Mouse (Mus musculus) adrenal gland, postnatal 10 days (tissue): Measurements from ENCODE around the gene Cbln3. TPM values are rescaled to one million over a fixed set of nuclear protein-coding genes. Genes with fewer than 3 reads are reported as not detected.

ENCODE experiments used
- DNase-seq: peaks from one replicate; pipeline ENCODE4 v3.0.0; 2021; ENCODE audit warnings: mixed read lengths
- long read RNA-seq, 2 experiments: library from polyadenylated mRNA; stranded (forward); transcript quantifications; one replicate each; pipeline ENCODE4 v2.0.0; 2021
- total RNA-seq, 2 experiments: library from RNA; stranded (reverse); gene quantifications; 2 replicates each; pipeline ENCODE4 v1.2.3; 2021

Gene Cbln3
- total RNA-seq, result under 1 TPM; 0.15 to 0.48 TPM
- long read RNA-seq, experiment 1, partial matches to known transcripts, result 0 of 1 reads
- long read RNA-seq, experiment 1, other reads (novel, unspliced or antisense), result 1 of 1 reads
- long read RNA-seq, experiment 2, partial matches to known transcripts, result 0 of 1 reads
- long read RNA-seq, experiment 2, other reads (novel, unspliced or antisense), result 1 of 1 reads

DNA sequence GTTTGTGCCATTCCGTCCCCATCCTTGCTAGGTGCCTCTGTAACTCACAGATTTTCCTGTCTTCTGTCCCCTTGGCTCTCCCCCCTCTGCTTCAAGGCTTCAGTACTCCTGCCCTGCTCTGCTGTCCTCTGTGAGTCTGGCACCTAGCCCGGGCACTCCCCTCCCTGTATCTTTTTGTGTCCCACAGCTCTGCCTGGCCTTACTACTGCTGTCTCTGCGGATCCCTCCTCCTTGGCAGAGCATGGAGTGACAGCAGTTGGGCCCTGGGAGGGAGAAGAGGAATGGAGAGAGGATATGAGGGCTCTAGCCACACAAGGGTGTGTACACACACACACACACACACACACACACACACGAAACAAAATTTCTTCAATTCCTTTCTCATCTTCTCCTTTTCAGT, at the start of gene Cbln3:
Gene Cbln3, minus strand, starts transcription at position 227 of the 400 bp plus-strand sequence.
- DNase-seq, result peak; percentile 86

DNA sequence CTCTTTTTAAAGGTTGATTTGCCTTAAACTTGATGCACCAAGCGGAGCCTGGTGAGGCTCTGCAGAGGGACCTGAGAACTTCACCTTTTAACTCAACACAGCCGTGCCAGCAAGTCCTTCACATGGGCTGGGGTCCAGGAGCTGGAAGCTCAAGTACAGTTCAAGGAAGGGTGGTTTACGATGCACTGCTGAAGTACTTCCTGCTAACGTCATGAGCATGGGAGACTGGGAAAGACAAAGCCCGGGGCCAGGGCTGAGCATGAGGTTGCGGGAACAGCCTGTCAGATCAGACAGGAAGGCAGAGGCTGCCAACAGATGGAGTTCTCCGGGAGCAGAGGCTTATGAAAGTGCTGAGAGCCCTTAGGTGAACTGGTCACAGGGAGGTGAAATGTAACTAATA, 49.4 kb upstream of the Cbln3 start:
- peak; percentile 33 for DNase-seq

- DNase-seq, result no peak
Observed at GRCm38 (mm10) chr14:55929263-55929997, 45.2 kb upstream of the Cbln3 start.

DNA sequence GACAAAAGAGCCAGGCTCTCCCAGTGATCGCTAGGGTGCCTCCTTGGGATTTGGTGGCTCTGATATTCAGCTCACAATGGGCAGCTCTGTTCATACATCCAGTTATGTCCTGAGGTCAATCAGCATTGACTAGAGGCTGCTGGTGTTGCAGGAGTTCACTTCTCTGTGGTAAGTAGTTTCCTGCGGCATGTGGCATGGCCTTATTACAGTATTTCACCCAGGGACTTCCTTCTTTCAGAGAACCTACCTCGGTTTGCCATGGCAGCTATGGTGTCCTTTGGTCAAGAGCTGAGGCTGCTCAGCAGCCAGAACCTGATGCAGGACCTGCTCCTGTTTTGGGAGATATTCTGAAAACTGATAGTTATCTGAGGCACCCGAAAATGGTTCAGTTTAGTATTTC, 42.7 kb upstream of the Cbln3 start:
- DNase-seq, result no peak

DNA sequence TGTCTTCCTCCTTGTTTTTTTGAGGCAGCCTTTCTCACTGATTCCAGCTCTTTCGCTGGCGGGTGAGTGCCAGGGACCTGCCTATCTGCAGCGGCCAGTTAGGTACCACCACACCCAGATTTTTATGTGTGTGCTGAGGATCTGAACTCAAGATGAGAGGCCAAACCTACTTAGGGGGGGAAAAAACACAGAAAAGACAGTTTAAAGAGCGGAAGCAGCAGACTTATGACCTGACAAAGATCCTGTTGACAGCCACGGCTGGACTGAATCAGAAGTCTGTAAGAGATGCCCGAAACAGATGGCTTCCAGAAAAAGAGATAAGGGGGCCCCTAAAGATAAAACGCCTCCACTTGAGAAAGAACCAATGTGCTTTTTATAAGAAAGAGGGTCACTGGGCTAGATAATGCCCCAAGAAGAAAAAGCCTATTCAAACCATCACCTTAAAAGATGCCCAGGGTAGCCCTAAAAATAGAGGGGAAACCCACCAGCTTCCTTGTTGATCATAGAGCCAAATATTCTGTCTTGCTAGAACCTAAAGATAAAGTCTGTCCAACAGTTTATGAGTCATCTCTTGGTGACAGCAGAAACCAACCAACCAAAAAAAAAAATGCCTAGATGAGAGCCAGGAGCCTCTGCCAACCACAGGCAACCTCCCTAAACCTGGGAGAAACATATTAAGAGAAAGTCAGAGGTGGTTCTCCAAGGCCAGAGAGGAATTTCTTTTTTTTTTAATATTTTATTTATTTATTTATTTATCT, 38.5 kb upstream of the Cbln3 start:
- DNase-seq, result no peak

GRCm38 (mm10) chr14:55918240-55919082, 34.3 kb upstream of the Cbln3 start:
- peak; percentile 81 for DNase-seq

DNA sequence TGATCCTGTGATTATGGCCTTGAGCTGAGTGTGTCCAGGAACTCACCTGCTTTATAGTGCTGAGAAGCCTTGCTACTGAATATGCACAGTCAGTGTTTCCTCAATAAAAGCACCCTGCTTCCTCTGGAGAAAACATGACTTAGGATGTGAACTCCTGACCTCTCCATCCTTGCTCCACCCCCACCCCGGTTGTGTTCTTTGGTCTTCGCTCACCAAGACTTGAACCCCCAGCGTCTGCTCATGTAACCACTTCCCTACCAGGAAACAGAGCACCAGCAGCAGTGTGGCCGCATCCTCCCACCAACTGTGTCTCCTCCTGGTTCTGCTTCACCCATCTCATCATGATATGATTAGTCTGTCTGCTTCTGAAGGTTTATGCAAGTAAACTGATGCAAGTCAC, 29.2 kb upstream of the Cbln3 start:
- DNase-seq, result no peak

GRCm38 (mm10) chr14:55905518-55905917, 21.3 kb upstream of the Cbln3 start:
- DNase-seq, result no peak

- no peak for DNase-seq
Observed at GRCm38 (mm10) chr14:55900414-55900755, 16.2 kb upstream of the Cbln3 start.

DNA sequence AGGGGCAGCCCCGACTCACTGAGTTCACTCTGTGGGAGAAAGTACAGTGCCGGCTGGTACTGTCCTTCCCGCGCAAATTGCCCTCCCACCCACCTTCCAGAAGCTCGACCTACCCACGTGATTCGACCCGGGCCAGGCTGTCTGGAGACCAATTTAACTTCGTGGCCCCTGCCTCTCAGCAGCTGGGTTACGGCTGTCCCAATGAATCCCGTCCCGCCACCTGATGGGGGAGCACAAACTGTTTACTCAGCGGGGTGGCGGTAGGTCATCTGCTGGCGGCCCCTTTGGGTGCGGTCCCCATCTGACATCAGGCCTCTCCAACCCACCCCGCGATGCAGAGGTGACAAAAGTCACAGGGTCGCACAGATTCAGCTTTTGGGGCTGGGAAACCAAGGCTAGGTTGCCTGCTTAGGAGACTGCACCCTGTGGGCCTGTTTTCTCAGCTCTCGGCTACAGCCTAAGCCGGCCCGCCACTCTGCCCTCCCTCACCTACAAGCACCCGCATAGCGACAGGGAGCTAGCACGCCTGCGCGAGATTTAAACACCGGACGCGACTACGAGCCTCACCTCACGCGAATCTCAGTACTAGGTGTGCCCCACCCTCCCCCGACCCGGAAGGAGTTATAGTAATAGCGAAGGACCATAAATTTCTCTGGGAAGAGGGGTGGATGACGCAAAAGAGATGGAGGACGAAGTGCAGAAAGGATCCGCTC, 15.7 kb upstream of the Cbln3 start, which contains the start of gene Sdr39u1:
Gene Sdr39u1, minus strand, starts transcription at position 593 of the 713 bp plus-strand sequence.
- peak; percentile 92 for DNase-seq

GRCm38 (mm10) chr14:55898947-55899346, 14.8 kb upstream of the Cbln3 start:
- DNase-seq, result no peak

DNA sequence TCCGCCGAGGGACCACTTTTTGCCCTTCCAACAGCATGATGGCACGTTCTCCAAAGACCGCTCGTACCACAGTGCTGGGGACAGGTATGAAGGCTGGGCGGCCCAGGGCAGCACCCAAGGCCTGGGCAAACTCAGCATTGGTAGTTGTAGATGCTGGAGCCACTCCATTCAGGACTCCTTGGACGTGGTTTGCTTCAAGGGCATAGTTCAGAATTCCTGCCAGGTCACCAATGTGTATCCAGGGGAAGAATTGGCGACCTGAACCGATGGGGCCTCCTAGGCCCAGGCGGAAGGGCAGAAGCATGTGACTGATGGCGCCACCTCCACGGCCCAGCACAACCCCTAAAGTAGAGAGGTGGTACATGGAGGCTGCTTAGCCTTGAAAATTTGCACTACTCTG, 13.5 kb upstream of the Cbln3 start:
- DNase-seq, result peak; percentile 44

DNA sequence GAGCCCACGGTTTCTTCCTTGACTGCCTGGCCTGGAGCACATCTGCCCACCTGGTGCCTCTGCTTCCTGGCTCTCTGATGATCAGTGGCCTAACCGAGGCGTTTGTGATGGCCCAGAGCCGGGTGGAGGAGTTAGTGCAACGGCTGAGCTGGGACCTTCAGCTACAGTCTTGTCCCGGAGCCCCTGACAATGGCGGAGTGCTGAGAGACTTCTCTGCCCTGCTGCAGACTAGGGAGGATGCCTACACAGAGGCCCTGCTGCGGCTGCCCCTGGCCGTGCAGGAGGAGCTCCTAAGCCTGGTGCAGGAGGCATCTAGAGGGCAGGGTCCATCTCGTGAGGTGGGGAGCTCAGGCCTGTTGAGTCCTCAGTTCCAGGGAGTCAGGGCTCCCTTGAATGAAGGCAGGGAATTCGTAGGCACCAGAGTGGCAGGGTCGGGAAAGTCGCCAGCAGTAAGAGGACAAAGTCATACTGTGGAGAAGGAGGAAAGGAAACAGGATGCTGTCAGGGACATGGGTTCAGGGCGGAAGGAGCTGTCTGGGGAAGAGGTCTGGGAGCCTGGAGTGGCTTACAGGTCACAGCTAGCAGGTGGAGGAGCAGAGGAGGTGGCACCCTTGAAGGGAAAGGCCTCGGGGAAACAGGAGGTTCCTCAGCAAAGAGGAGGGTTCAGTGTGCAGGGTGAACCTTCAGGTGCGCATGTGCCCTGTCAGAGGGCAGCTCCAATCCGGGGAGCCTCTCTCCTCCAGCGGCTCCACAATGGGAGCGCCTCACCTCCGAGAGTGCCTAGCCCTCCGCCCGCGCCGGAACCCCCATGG, 2.6 kb upstream of the Cbln3 start:
- DNase-seq, result no peak

- DNase-seq, result peak; percentile 67
Observed at GRCm38 (mm10) chr14:55885791-55886271, 1.6 kb upstream of the Cbln3 start.

GRCm38 (mm10) chr14:55885114-55885790, 1.1 kb upstream of the Cbln3 start:
- no peak for DNase-seq

DNA sequence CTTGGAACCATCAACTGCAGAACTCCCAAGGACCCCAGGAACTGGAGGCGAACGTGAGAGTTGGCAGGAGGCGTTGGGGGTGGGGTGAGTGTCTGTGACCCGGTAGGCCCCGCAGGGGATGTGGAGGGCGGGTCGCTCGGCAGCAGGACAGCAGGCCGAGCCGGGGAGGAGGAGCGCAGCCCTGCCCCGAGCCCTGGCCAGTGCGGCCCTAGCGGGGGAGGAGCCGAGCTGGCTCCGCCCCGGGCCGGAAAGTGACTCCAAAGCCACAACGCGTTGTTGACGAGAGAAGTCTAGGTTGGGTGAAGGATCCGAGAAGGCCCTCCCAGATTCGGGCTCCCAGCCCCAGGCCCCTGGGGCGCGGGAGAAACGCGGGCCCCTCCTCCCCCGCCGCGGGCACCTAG, 521 bp upstream of the Cbln3 start, which contains the start of gene Khnyn:
Gene Khnyn, plus strand, starts transcription at position 235 of the 401 bp plus-strand sequence.
- DNase-seq, result peak; percentile 96

- DNase-seq, result no peak
Observed at GRCm38 (mm10) chr14:55883663-55884062, 529 bp downstream of the Cbln3 start.

DNA sequence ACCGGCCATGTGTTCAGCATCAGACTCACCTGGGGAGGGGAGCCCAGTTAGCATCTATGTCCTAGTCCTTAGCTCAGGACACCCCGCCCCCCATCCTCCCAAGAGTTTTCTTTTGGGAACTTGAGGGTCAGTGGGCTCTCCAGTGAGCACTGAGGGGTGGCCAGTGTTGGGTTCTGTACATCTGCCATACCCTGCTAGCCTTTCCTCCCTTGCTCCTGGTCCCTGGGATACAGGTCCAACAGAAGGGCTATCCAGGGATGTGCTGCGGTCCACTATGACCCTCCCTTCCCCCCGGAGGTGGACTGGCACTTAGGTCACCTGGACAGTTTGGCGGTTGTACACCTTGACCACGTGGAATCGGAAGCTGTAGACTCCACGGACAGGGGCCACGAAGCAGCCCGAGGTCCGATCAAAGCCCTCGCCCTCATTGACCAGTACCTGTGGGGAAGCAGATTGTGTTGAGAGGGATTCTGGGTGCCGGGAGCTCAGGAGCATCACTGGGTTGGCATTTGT, 987 bp downstream of the Cbln3 start:
- DNase-seq, result no peak

GRCm38 (mm10) chr14:55882171-55882641, 2.0 kb downstream of the Cbln3 start:
- DNase-seq, result no peak

DNA sequence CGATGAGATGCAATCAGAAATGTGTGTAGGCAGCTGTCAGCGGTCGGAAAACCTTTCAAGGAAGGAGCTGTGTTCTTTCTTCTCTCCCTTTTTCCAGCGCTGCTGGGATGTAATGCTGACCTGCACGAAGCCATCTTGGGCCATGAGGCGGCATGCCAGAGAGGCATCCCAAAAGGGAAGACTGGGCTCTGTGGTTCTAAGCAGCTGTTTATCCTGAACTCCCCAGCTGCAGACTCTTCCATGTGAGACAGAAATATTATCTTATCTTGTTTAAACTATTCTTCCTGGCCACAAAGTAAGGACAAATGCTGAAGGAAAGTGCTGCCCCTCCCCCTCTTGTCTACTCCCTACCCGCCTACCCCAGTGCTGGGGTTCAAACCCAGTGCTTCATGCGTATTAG, 3.2 kb downstream of the Cbln3 start:
- no peak for DNase-seq
